Mouse (Mus musculus): ENCODE measurements around the gene Pard6a.

GRCm38 (mm10) chr8:105702731-105703415 is 1.9 kb downstream of the Pard6a start:
- no peak for TF ChIP-seq CTCF (IDR thresholded peaks at IDR 0.05; ENCODE audit: low read depth, low read length)
- no peak for TF ChIP-seq GATA1 (IDR thresholded peaks at IDR 0.05; ENCODE audit: borderline replicate concordance, low read length)

All from G1E (cell line).